Mouse (Mus musculus) neural tube, embryonic 14.5 days (tissue): ENCODE data around the gene Hsdl2. TPM values are rescaled to one million over a fixed set of nuclear protein-coding genes. Genes with fewer than 3 reads are reported as not detected.

Source experiments
- ATAC-seq: fragments of 200-750 bp; cut with Nextera tagmentation; 2 replicates; pipeline ENCODE4 v1.8.0; 2017; ENCODE audit warnings: low read depth, mild to moderate bottlenecking, moderate TSS enrichment, moderate library complexity
- H3K27ac ChIP-seq: fragments of 300-500 bp; sonication (generic); 2 replicates; pipeline ENCODE4 v1.5.1; 2014; ENCODE audit warnings: low read depth, mild to moderate bottlenecking, control low read depth, low read length, moderate library complexity, mixed read lengths
- H3K27me3 ChIP-seq: fragments of 300-500 bp; sonication (generic); 2 replicates; pipeline ENCODE4 v1.6.1; 2014; ENCODE audit warnings: low read length; ENCODE audit not compliant: control insufficient read depth, insufficient read depth
- H3K36me3 ChIP-seq: fragments of 300-500 bp; sonication (generic); 2 replicates; pipeline ENCODE4 v1.6.1; 2014; ENCODE audit warnings: low read length, mixed read lengths; ENCODE audit not compliant: control insufficient read depth, insufficient read depth
- H3K4me1 ChIP-seq: fragments of 300-500 bp; sonication (generic); 2 replicates; pipeline ENCODE4 v1.6.1; 2014; ENCODE audit warnings: low read length; ENCODE audit not compliant: control insufficient read depth, insufficient read depth
- H3K4me2 ChIP-seq: fragments of 300-500 bp; sonication (generic); 2 replicates; pipeline ENCODE4 v1.6.1; 2014; ENCODE audit warnings: mild to moderate bottlenecking, low read depth, low read length, control low read depth
- H3K4me3 ChIP-seq: fragments of 300-500 bp; sonication (generic); 2 replicates; pipeline ENCODE4 v1.5.1; 2014; ENCODE audit warnings: low read depth, low read length, control low read depth, mixed read lengths
- H3K9ac ChIP-seq: fragments of 300-500 bp; sonication (generic); replicated peaks from 2 replicates; pipeline ENCODE4 v1.6.1; 2014; ENCODE audit warnings: low read depth, mild to moderate bottlenecking, control low read depth, low read length, mixed read lengths
- H3K9me3 ChIP-seq: fragments of 300-500 bp; sonication (generic); 2 replicates; pipeline ENCODE4 v1.6.1; 2016; ENCODE audit warnings: low read length; ENCODE audit not compliant: control insufficient read depth
- WGBS: fragments of 180-500 bp; shearing (Covaris S2); extraction: QIAGEN DNeasy Blood & Tissue Kit; methylation state at CpG from one replicate; pipeline ENCODE4 v1.1.7; 2014; 5-methylcytosine and 5-hydroxymethylcytosine counted together
- polyA plus RNA-seq: library from polyadenylated mRNA; unstranded; fragments of >200 nt; fragmentation: Nextera tagmentation; extraction: Ambion mirVana; gene quantifications from 2 replicates; pipeline ENCODE4 v1.2.1, GENCODE M21; 2014

Hsdl2 gene
- polyA plus RNA-seq, result 39.5 and 45.3 TPM in 2 replicates

- Histone ChIP-seq H3K9me3 (no peaks in the 10 kb centered on the region), H3K4me1 (peaks cover 8% of the 10 kb centered on the region), H3K36me3 (no peaks in the 10 kb centered on the region), H3K9ac (peak within 1 kb of the TSS; percentile 69), H3K27me3 (no peaks in the 10 kb centered on the region), H3K27ac (peak within 1 kb of the TSS; percentile 87), H3K4me2 (peak within 1 kb of the TSS; percentile 84), H3K4me3 (peak within 1 kb of the TSS; percentile 70)
- under 1% methylated on average over 61 of the region's 61 CpGs for WGBS
- peak; percentile 96 for ATAC-seq
Measured at GRCm38 (mm10) chr4:59581314-59582185, at the start of gene Hsdl2. Gene Hsdl2, plus strand, starts transcription at chr4:59581563.

- H3K36me3 ChIP-seq, result no peaks in the 10 kb centered on the region
- WGBS, result 90% methylated on average over 2 of the region's 2 CpGs
- H3K27me3 ChIP-seq, result no peaks in the 10 kb centered on the region
- H3K4me2 ChIP-seq, result no peak overlapping the region
- no peak for ATAC-seq
- H3K4me1 ChIP-seq, result no peaks in the 10 kb centered on the region
- no peak overlapping the region for H3K9ac ChIP-seq
- no peaks in the 10 kb centered on the region for H3K9me3 ChIP-seq
- no peak overlapping the region for H3K4me3 ChIP-seq
- H3K27ac ChIP-seq, result no peak overlapping the region
Measured at GRCm38 (mm10) chr4:59533268-59533667, 48.1 kb upstream of the Hsdl2 start.

GRCm38 (mm10) chr4:59535624-59536023 is 45.7 kb upstream of the Hsdl2 start:
- no peak overlapping the region for H3K4me3 ChIP-seq
- no peak overlapping the region for H3K27ac ChIP-seq
- no peak for ATAC-seq
- no peak overlapping the region for H3K9ac ChIP-seq
- no peaks in the 10 kb centered on the region for H3K4me1 ChIP-seq
- H3K9me3 ChIP-seq, result no peaks in the 10 kb centered on the region
- no peaks in the 10 kb centered on the region for H3K27me3 ChIP-seq
- H3K36me3 ChIP-seq, result no peaks in the 10 kb centered on the region
- H3K4me2 ChIP-seq, result no peak overlapping the region

GRCm38 (mm10) chr4:59536281-59536680 is 45.1 kb upstream of the Hsdl2 start:
- Histone ChIP-seq H3K9me3 (no peaks in the 10 kb centered on the region), H3K4me1 (no peaks in the 10 kb centered on the region), H3K27ac (no peak overlapping the region), H3K4me2 (no peak overlapping the region), H3K4me3 (no peak overlapping the region), H3K36me3 (no peaks in the 10 kb centered on the region), H3K27me3 (no peaks in the 10 kb centered on the region), H3K9ac (no peak overlapping the region)
- no peak for ATAC-seq
- WGBS, result 98% methylated on average over 1 of the region's 1 CpGs

GRCm38 (mm10) chr4:59543006-59543405 is 38.4 kb upstream of the Hsdl2 start:
- Histone ChIP-seq H3K36me3 (no peaks in the 10 kb centered on the region), H3K4me2 (no peak overlapping the region), H3K27ac (no peak overlapping the region), H3K4me3 (no peak overlapping the region), H3K27me3 (no peaks in the 10 kb centered on the region), H3K4me1 (peaks cover 13% of the 10 kb centered on the region), H3K9me3 (no peaks in the 10 kb centered on the region), H3K9ac (no peak overlapping the region)
- ATAC-seq, result no peak

- Histone ChIP-seq H3K4me2 (no peak overlapping the region; the same call in 1 of the 2 replicates), H3K9ac (no peak overlapping the region), H3K27me3 (no peaks in the 10 kb centered on the region), H3K4me1 (peaks cover 13% of the 10 kb centered on the region), H3K9me3 (no peaks in the 10 kb centered on the region), H3K4me3 (no peak overlapping the region), H3K27ac (no peak overlapping the region), H3K36me3 (no peaks in the 10 kb centered on the region)
- ATAC-seq, result no peak
- 73% methylated on average over 2 of the region's 2 CpGs for WGBS
Measured at GRCm38 (mm10) chr4:59544654-59545053, 36.7 kb upstream of the Hsdl2 start.

- no peaks in the 10 kb centered on the region for H3K9me3 ChIP-seq
- peaks cover 13% of the 10 kb centered on the region for H3K4me1 ChIP-seq
- no peak overlapping the region; the same call in 1 of the 2 replicates for H3K4me2 ChIP-seq
- H3K9ac ChIP-seq, result no peak overlapping the region
- H3K27ac ChIP-seq, result no peak overlapping the region
- 60% methylated on average over 7 of the region's 7 CpGs for WGBS
- no peaks in the 10 kb centered on the region for H3K27me3 ChIP-seq
- H3K36me3 ChIP-seq, result no peaks in the 10 kb centered on the region
- no peak for ATAC-seq
- no peak overlapping the region for H3K4me3 ChIP-seq
Measured at GRCm38 (mm10) chr4:59546285-59547071, 34.9 kb upstream of the Hsdl2 start.

- Histone ChIP-seq H3K4me3 (peak overlapping the region; percentile 89), H3K27ac (no peak overlapping the region), H3K4me1 (peaks cover 13% of the 10 kb centered on the region), H3K27me3 (no peaks in the 10 kb centered on the region), H3K4me2 (peak overlapping the region; percentile 88), H3K9ac (no peak overlapping the region; the same call in 1 of the 2 replicates), H3K9me3 (no peaks in the 10 kb centered on the region), H3K36me3 (no peaks in the 10 kb centered on the region)
- no peak for ATAC-seq
- WGBS, result 26% methylated on average over 11 of the region's 11 CpGs
Measured at GRCm38 (mm10) chr4:59547136-59547889, 34.0 kb upstream of the Hsdl2 start.
